Mouse (Mus musculus): ENCODE data around the gene Sec23b. TPM values are rescaled to one million over a fixed set of nuclear protein-coding genes. Genes with fewer than 3 reads are reported as not detected.

Sec23b gene
- polyA plus RNA-seq (2015; fragmentation: Nextera tagmentation; extraction: Ambion mirVana): 117 and 123 TPM in 2 replicates

- H3K36me3 ChIP-seq (ENCODE audit: insufficient read depth, low read length): peaks cover 9% of the 10 kb centered on the region
- WGBS: under 1% methylated on average over 44 of the region's 44 CpGs
- ATAC-seq (ENCODE audit: low FRiP score, low TSS enrichment): peak; percentile 98
These were observed at the start of gene Sec23b for GRCm38 (mm10) chr2:144555820-144556552. Gene Sec23b, plus strand, starts transcription at chr2:144556229.

GRCm38 (mm10) chr2:144514619-144515018 lies 41.4 kb upstream of the Sec23b start:
- Histone ChIP-seq H3K27ac (ENCODE audit: low read length) (no peak overlapping the region), H3K36me3 (ENCODE audit: insufficient read depth, low read length) (no peaks in the 10 kb centered on the region), H3K27me3 (ENCODE audit: insufficient read depth, low read length) (no peaks in the 10 kb centered on the region), H3K4me2 (replicated peaks; ENCODE audit: low read depth, low read length) (no peak overlapping the region), H3K9ac (replicated peaks; ENCODE audit: low read length) (no peak overlapping the region), H3K9me3 (ENCODE audit: low read length) (no peaks in the 10 kb centered on the region), H3K4me1 (ENCODE audit: insufficient read depth, low read length) (no peaks in the 10 kb centered on the region), H3K4me3 (ENCODE audit: low read length) (no peak overlapping the region)
- no peak for ATAC-seq (ENCODE audit: low FRiP score, low TSS enrichment)
- WGBS: 80% methylated on average over 3 of the region's 3 CpGs

More at GRCm38 (mm10) chr2:144555820-144556552, at the start of gene Sec23b:
- peak within 1 kb of the TSS; percentile 86 for H3K4me3 ChIP-seq (ENCODE audit: low read length)
- peak within 1 kb of the TSS; percentile 86 for H3K9ac ChIP-seq (replicated peaks; ENCODE audit: low read length)
- peak within 1 kb of the TSS; percentile 73 for H3K4me2 ChIP-seq (replicated peaks; ENCODE audit: low read depth, low read length)
- H3K27me3 ChIP-seq (ENCODE audit: insufficient read depth, low read length): no peaks in the 10 kb centered on the region
- H3K4me1 ChIP-seq (ENCODE audit: insufficient read depth, low read length): peaks cover 19% of the 10 kb centered on the region
- H3K27ac ChIP-seq (ENCODE audit: low read length): peak within 1 kb of the TSS; percentile 97
- no peaks in the 10 kb centered on the region for H3K9me3 ChIP-seq (ENCODE audit: low read length)

GRCm38 (mm10) chr2:144519772-144520171 lies 36.3 kb upstream of the Sec23b start:
- Histone ChIP-seq H3K4me1 (ENCODE audit: insufficient read depth, low read length) (no peaks in the 10 kb centered on the region), H3K36me3 (ENCODE audit: insufficient read depth, low read length) (no peaks in the 10 kb centered on the region), H3K9ac (replicated peaks; ENCODE audit: low read length) (no peak overlapping the region), H3K27ac (ENCODE audit: low read length) (no peak overlapping the region), H3K27me3 (ENCODE audit: insufficient read depth, low read length) (no peaks in the 10 kb centered on the region), H3K4me3 (ENCODE audit: low read length) (no peak overlapping the region), H3K9me3 (ENCODE audit: low read length) (no peaks in the 10 kb centered on the region), H3K4me2 (replicated peaks; ENCODE audit: low read depth, low read length) (no peak overlapping the region)
- ATAC-seq (ENCODE audit: low FRiP score, low TSS enrichment): no peak
- WGBS: 76% methylated on average over 3 of the region's 3 CpGs

- Histone ChIP-seq H3K27ac (ENCODE audit: low read length) (no peak overlapping the region), H3K27me3 (ENCODE audit: insufficient read depth, low read length) (no peaks in the 10 kb centered on the region)
- 52% methylated on average over 10 of the region's 10 CpGs for WGBS
These were observed 30.2 kb upstream of the Sec23b start for GRCm38 (mm10) chr2:144525856-144526255.

GRCm38 (mm10) chr2:144526981-144527820 lies 28.8 kb upstream of the Sec23b start, which contains the start of the genes Dzank1 and Polr3f:
Gene Dzank1, minus strand, starts transcription at chr2:144527414.
Gene Polr3f, plus strand, starts transcription at chr2:144527718.
- Histone ChIP-seq H3K4me2 (replicated peaks; ENCODE audit: low read depth, low read length) (peak within 1 kb of the TSS; percentile 78), H3K9ac (replicated peaks; ENCODE audit: low read length) (peak within 1 kb of the TSS; percentile 88), H3K4me3 (ENCODE audit: low read length) (peak within 1 kb of the TSS; percentile 86), H3K9me3 (ENCODE audit: low read length) (no peaks in the 10 kb centered on the region), H3K36me3 (ENCODE audit: insufficient read depth, low read length) (peaks cover 6% of the 10 kb centered on the region), H3K27me3 (ENCODE audit: insufficient read depth, low read length) (no peaks in the 10 kb centered on the region), H3K4me1 (ENCODE audit: insufficient read depth, low read length) (peaks cover 16% of the 10 kb centered on the region), H3K27ac (ENCODE audit: low read length) (peak within 1 kb of the TSS; percentile 93)
- WGBS: under 1% methylated on average over 54 of the region's 56 CpGs
- peak; percentile 99 for ATAC-seq (ENCODE audit: low FRiP score, low TSS enrichment)

More at GRCm38 (mm10) chr2:144525856-144526255, 30.2 kb upstream of the Sec23b start:
- Histone ChIP-seq H3K9ac (replicated peaks; ENCODE audit: low read length) (no peak overlapping the region), H3K9me3 (ENCODE audit: low read length) (no peaks in the 10 kb centered on the region), H3K4me2 (replicated peaks; ENCODE audit: low read depth, low read length) (no peak overlapping the region), H3K4me3 (ENCODE audit: low read length) (no peak overlapping the region), H3K4me1 (ENCODE audit: insufficient read depth, low read length) (peaks cover 16% of the 10 kb centered on the region), H3K36me3 (ENCODE audit: insufficient read depth, low read length) (no peaks in the 10 kb centered on the region)
- ATAC-seq (ENCODE audit: low FRiP score, low TSS enrichment): no peak

GRCm38 (mm10) chr2:144527821-144528174 lies 28.2 kb upstream of the Sec23b start:
- no peaks in the 10 kb centered on the region for H3K27me3 ChIP-seq (ENCODE audit: insufficient read depth, low read length)
- peak overlapping the region; percentile 93 for H3K27ac ChIP-seq (ENCODE audit: low read length)
- peaks cover 16% of the 10 kb centered on the region for H3K4me1 ChIP-seq (ENCODE audit: insufficient read depth, low read length)
- H3K9me3 ChIP-seq (ENCODE audit: low read length): no peaks in the 10 kb centered on the region
- H3K36me3 ChIP-seq (ENCODE audit: insufficient read depth, low read length): peaks cover 10% of the 10 kb centered on the region
- H3K9ac ChIP-seq (replicated peaks; ENCODE audit: low read length): peak overlapping the region; percentile 88
- H3K4me2 ChIP-seq (replicated peaks; ENCODE audit: low read depth, low read length): peak overlapping the region; percentile 78
- peak; percentile 55 for ATAC-seq (ENCODE audit: low FRiP score, low TSS enrichment)
- WGBS: under 1% methylated on average over 24 of the region's 25 CpGs
- H3K4me3 ChIP-seq (ENCODE audit: low read length): peak overlapping the region; percentile 86

- Histone ChIP-seq H3K27ac (ENCODE audit: low read length) (no peak overlapping the region), H3K4me1 (ENCODE audit: insufficient read depth, low read length) (no peaks in the 10 kb centered on the region), H3K36me3 (ENCODE audit: insufficient read depth, low read length) (peaks cover 73% of the 10 kb centered on the region), H3K27me3 (ENCODE audit: insufficient read depth, low read length) (no peaks in the 10 kb centered on the region), H3K9ac (replicated peaks; ENCODE audit: low read length) (no peak overlapping the region), H3K9me3 (ENCODE audit: low read length) (no peaks in the 10 kb centered on the region), H3K4me2 (replicated peaks; ENCODE audit: low read depth, low read length) (no peak overlapping the region), H3K4me3 (ENCODE audit: low read length) (no peak overlapping the region)
- 83% methylated on average over 7 of the region's 7 CpGs for WGBS
- ATAC-seq (ENCODE audit: low FRiP score, low TSS enrichment): no peak
These were observed 18.9 kb upstream of the Sec23b start for GRCm38 (mm10) chr2:144537123-144537522.

- H3K4me2 ChIP-seq (replicated peaks; ENCODE audit: low read depth, low read length): no peak overlapping the region
- H3K9me3 ChIP-seq (ENCODE audit: low read length): no peaks in the 10 kb centered on the region
- no peak overlapping the region for H3K9ac ChIP-seq (replicated peaks; ENCODE audit: low read length)
- no peak for ATAC-seq (ENCODE audit: low FRiP score, low TSS enrichment)
- H3K4me1 ChIP-seq (ENCODE audit: insufficient read depth, low read length): peaks cover 11% of the 10 kb centered on the region
- H3K27me3 ChIP-seq (ENCODE audit: insufficient read depth, low read length): no peaks in the 10 kb centered on the region
- WGBS: 93% methylated on average over 4 of the region's 4 CpGs
- peaks cover 65% of the 10 kb centered on the region for H3K36me3 ChIP-seq (ENCODE audit: insufficient read depth, low read length)
- no peak overlapping the region for H3K27ac ChIP-seq (ENCODE audit: low read length)
- H3K4me3 ChIP-seq (ENCODE audit: low read length): no peak overlapping the region
These were observed 14.8 kb upstream of the Sec23b start for GRCm38 (mm10) chr2:144541246-144541645.

GRCm38 (mm10) chr2:144543670-144544069 lies 12.4 kb upstream of the Sec23b start:
- H3K27me3 ChIP-seq (ENCODE audit: insufficient read depth, low read length): no peaks in the 10 kb centered on the region
- H3K9me3 ChIP-seq (ENCODE audit: low read length): no peaks in the 10 kb centered on the region

More at GRCm38 (mm10) chr2:144543670-144544069, 12.4 kb upstream of the Sec23b start:
- peaks cover 19% of the 10 kb centered on the region for H3K4me1 ChIP-seq (ENCODE audit: insufficient read depth, low read length)
- H3K36me3 ChIP-seq (ENCODE audit: insufficient read depth, low read length): peaks cover 60% of the 10 kb centered on the region
- no peak for ATAC-seq (ENCODE audit: low FRiP score, low TSS enrichment)
- no peak overlapping the region for H3K4me3 ChIP-seq (ENCODE audit: low read length)
- H3K9ac ChIP-seq (replicated peaks; ENCODE audit: low read length): no peak overlapping the region
- H3K4me2 ChIP-seq (replicated peaks; ENCODE audit: low read depth, low read length): no peak overlapping the region
- WGBS: 89% methylated on average over 6 of the region's 6 CpGs
- peak overlapping the region; percentile 90 for H3K27ac ChIP-seq (ENCODE audit: low read length)
